Mouse (Mus musculus) ES-E14 (cell line): Measurements from ENCODE around the gene Tmem175. TPM values are rescaled to one million over a fixed set of nuclear protein-coding genes. Genes with fewer than 3 reads are reported as not detected.

Experiments
- DNase-seq: peaks from one replicate; pipeline ENCODE4 v3.0.0-alpha.2; 2013; ENCODE audit warnings: low read depth, low spot score
- H3K27ac ChIP-seq: 2 replicates; pipeline ENCODE4 v1.5.1; 2012; ENCODE audit warnings: low read depth, mild to moderate bottlenecking, low read length, moderate library complexity, mixed read lengths; ENCODE audit not compliant: poor library complexity, insufficient read depth, severe bottlenecking
- H3K36me3 ChIP-seq: 2 replicates; pipeline ENCODE4 v1.6.1; 2012; ENCODE audit warnings: mild to moderate bottlenecking, low read length, moderate library complexity, mixed read lengths; ENCODE audit not compliant: control insufficient read depth, poor library complexity, insufficient read depth, severe bottlenecking
- H3K4me1 ChIP-seq, 2 experiments: fragments of 150-350 bp in 1 of 2; sonication (generic) in 1 of 2; 2 replicates each; pipeline ENCODE4 v1.6.1; 2012; ENCODE audit warnings: low read length in 2 of 2, mild to moderate bottlenecking in 1 of 2, mixed read lengths in 1 of 2; ENCODE audit not compliant: control insufficient read depth in 2 of 2, insufficient read depth in 2 of 2, poor library complexity in 1 of 2
- H3K4me3 ChIP-seq, 2 experiments: fragments of 150-350 bp in 1 of 2; sonication (generic) in 1 of 2; 2 replicates each; pipeline ENCODE4 v1.5.1; 2012; ENCODE audit warnings: low read length in 2 of 2, low read depth in 1 of 2, mild to moderate bottlenecking in 1 of 2, mixed read lengths in 1 of 2; ENCODE audit not compliant: insufficient read depth in 1 of 2, poor library complexity in 1 of 2, severe bottlenecking in 1 of 2
- H3K9ac ChIP-seq: 2 replicates; pipeline ENCODE4 v1.6.1; 2012; ENCODE audit warnings: low read depth, mild to moderate bottlenecking, low read length, mixed read lengths; ENCODE audit not compliant: poor library complexity, insufficient read depth, severe bottlenecking
- H3K9me3 ChIP-seq: fragments of 150-350 bp; sonication (generic); 2 replicates; pipeline ENCODE4 v1.6.1; 2012; ENCODE audit warnings: low read depth, mild to moderate bottlenecking, low read length; ENCODE audit not compliant: control insufficient read depth, insufficient read depth
- CHD2 ChIP-seq: IDR thresholded peaks from 2 replicates; pipeline ENCODE4 v1.6.1; 2014; ENCODE audit warnings: mild to moderate bottlenecking, low read depth, low read length, inconsistent platforms
- HCFC1 ChIP-seq: IDR thresholded peaks from 2 replicates; pipeline ENCODE4 v1.6.1; 2012; ENCODE audit warnings: low read length, inconsistent platforms, borderline replicate concordance; ENCODE audit not compliant: insufficient read depth
- MAFK ChIP-seq: IDR thresholded peaks from 2 replicates; pipeline ENCODE4 v1.6.1; 2014; ENCODE audit warnings: mild to moderate bottlenecking, low read depth, low read length, inconsistent platforms; ENCODE audit not compliant: insufficient read depth
- ZC3H11A ChIP-seq: IDR thresholded peaks from 2 replicates; pipeline ENCODE4 v1.6.1; 2012; ENCODE audit warnings: low read depth, mild to moderate bottlenecking, inconsistent platforms, low read length, borderline replicate concordance
- ZNF384 ChIP-seq: IDR thresholded peaks from 2 replicates; pipeline ENCODE4 v1.6.1; 2012; ENCODE audit warnings: low read depth, low read length, inconsistent platforms
- in situ Hi-C, 2 experiments: fragments of 600-800 bp; cut with MboI; formaldehyde crosslinking; loops; one replicate each; pipeline ENCODE4 v1.15.1; 2025; ENCODE audit warnings: low sequenced_read_pairs in 2 of 2, inconsistent platforms in 1 of 2; ENCODE audit not compliant: unreplicated experiment in 2 of 2
- total RNA-seq: library from RNA; depleted of rRNA; stranded (reverse); fragments of 300-350 nt; gene quantifications from 2 replicates; pipeline ENCODE4 v1.2.3, GENCODE M21; 2012

Tmem175 gene
- total RNA-seq, 1 experiment: 14.1 TPM

DNA sequence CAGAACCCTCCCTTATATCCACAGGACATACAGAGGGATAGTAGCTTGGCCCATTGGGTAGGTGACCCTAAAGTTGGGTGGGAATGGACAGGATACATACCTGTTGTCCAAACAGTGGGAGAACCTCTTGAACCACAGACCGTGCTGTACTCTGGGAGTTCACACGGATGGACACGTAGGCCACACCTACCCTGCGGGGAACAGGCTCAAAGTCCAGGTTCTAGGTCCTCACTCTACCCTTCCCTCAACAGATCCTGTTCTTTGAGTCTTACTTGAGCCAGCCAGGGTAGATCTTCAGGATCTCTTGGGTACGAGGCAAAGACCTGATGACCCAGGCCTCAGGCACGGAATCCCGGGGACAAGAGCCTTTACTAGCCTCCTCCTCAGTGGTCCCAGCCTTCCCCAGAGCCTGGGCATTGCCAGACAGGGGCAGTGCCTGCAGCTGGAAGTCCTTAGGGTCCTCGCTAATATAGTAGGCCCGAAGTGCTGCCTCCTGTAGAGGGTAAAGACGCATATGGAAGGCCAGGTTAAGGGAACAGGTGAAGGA lies 24.9 kb downstream of the Tmem175 start:
- H3K4me1 ChIP-seq: no peaks in the 10 kb centered on the region
- H3K27ac ChIP-seq: no peak overlapping the region
- H3K9ac ChIP-seq: no peak overlapping the region
- no peak overlapping the region for H3K4me3 ChIP-seq
- TF ChIP-seq ZNF384: no peak
- TF ChIP-seq MAFK: no peak
- TF ChIP-seq CHD2: no peak
- TF ChIP-seq ZC3H11A: no peak
- TF ChIP-seq HCFC1: no peak
- DNase-seq: no peak
- H3K36me3 ChIP-seq: peaks cover 48% of the 10 kb centered on the region
- no peaks in the 10 kb centered on the region for H3K9me3 ChIP-seq
- in situ Hi-C loops: no loop called here

DNA sequence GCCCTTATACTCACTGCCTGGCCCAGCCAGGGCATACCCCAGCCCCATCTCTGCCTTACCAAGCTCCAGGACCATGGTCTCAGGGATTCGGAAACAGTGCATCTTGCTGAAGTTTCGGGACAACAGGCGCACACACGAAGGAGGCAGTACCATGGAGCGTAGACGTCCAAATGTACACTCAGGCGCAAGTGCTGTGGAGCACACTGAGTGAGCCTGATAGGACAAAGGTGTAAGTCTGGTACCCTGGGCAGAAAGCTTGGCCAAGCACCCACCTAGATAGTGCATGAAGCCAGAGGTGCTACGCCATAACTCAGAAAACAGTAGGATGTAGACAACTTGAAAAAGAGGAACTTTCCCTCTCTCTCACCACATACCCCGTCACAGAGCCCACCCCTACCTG lies 25.8 kb downstream of the Tmem175 start:
- Histone ChIP-seq H3K9me3 (no peaks in the 10 kb centered on the region), H3K9ac (no peak overlapping the region), H3K4me1 (peaks cover 0 to 2% of the 10 kb centered on the region in 2 experiments; a peak in 1 of 4 replicates), H3K4me3 (no peak overlapping the region), H3K27ac (no peak overlapping the region), H3K36me3 (peaks cover 45% of the 10 kb centered on the region)
- TF ChIP-seq HCFC1 (no peak), ZC3H11A (no peak), CHD2 (no peak), ZNF384 (no peak), MAFK (no peak)
- in situ Hi-C loops: no loop called here
- DNase-seq: no peak

GRCm38 (mm10) chr5:108655891-108656650 lies 26.5 kb downstream of the Tmem175 start:
- Histone ChIP-seq H3K27ac (no peak overlapping the region), H3K36me3 (peaks cover 44% of the 10 kb centered on the region), H3K9ac (no peak overlapping the region), H3K9me3 (no peaks in the 10 kb centered on the region), H3K4me1 (peaks cover 0 to 4% of the 10 kb centered on the region in 2 experiments; a peak in 1 of 4 replicates), H3K4me3 (no peak overlapping the region)
- no peak for DNase-seq
- in situ Hi-C loops: no loop called here
- TF ChIP-seq ZNF384: no peak
- no peak for TF ChIP-seq ZC3H11A
- no peak for TF ChIP-seq CHD2
- no peak for TF ChIP-seq HCFC1
- no peak for TF ChIP-seq MAFK

- no peak overlapping the region for H3K9ac ChIP-seq
Observed at GRCm38 (mm10) chr5:108657406-108657805, 27.8 kb downstream of the Tmem175 start.

More at GRCm38 (mm10) chr5:108657406-108657805, 27.8 kb downstream of the Tmem175 start:
- in situ Hi-C loops: no loop called here
- TF ChIP-seq HCFC1: no peak
- no peak for TF ChIP-seq ZNF384
- no peak for TF ChIP-seq ZC3H11A
- TF ChIP-seq CHD2: no peak
- TF ChIP-seq MAFK: no peak
- H3K9me3 ChIP-seq: no peaks in the 10 kb centered on the region
- DNase-seq: no peak
- H3K36me3 ChIP-seq: peaks cover 41% of the 10 kb centered on the region
- H3K27ac ChIP-seq: no peak overlapping the region
- H3K4me1 ChIP-seq: peaks cover 0 to 5% of the 10 kb centered on the region in 2 experiments; a peak in 1 of 4 replicates
- H3K4me3 ChIP-seq: no peak overlapping the region
